Mouse (Mus musculus): ENCODE measurements around the gene Anapc11. TPM values are rescaled to one million over a fixed set of nuclear protein-coding genes. Genes with fewer than 3 reads are reported as not detected.

Anapc11 gene
- total RNA-seq, 2 experiments from 2014 or later, result 95.1 to 105 TPM

GRCm38 (mm10) chr11:120597240-120598235, 683 bp upstream of the Anapc11 start:
- DNase-seq, result peak in 1 of 2 experiments; percentile 50
- intact Hi-C loops (cut with DNase I), result loop anchor here (2.0 kb wide), 1 partner anchor 15 kb away; no protein-coding TSS in a partner anchor

DNA sequence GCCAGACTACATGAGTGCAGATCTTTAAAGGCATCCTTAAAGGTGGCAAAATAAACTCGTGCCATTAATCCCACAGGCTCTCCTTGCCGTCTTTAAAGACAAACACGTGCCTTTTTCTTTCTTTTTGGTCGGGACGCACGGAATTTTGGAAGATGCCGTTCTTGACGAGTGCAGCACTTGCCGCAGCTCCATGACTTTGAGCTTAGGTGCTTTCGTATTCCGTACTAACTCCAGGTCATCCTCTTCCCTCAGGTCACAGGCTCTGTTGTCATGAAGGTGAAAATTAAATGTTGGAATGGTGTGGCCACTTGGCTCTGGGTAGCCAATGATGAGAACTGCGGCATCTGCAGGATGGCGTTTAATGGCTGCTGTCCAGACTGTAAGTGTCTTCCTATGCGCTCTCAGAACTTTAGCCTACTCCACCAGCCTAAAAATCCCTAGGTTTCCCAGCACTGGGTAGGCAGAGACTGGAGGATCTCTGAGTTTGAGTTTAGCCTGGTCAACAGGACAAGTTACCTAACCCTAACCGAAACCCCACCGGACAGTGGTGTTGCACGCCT, 849 bp downstream of the Anapc11 start:
- intact Hi-C loops (cut with DNase I), result loop anchor here (2.0 kb wide), 1 partner anchor 16 kb away; no protein-coding TSS in a partner anchor
- DNase-seq, result no peak

- intact Hi-C loops (cut with DNase I), result no loop called here
Observed at GRCm38 (mm10) chr11:120600716-120601115, 2.5 kb downstream of the Anapc11 start.

DNA sequence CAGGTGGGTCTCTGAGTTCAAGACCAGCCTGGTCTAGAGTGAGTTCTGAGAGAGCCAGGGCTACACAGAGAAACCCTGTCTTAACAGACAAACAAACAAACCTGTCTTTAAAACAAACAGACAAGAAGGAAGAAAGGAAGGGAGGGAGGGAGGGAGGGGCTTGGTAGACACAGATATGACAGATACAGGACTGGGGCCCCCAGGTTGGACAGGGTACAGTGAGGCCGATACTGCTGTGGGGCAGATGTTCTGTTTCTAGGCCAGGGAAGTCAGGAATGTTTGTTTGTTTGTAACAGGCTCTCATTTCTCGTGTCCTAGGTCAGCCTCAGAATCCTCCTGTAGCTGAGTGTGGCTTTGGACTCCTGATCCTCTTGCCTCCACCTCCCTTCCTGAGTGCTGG, 5.3 kb downstream of the Anapc11 start:
- no peak for DNase-seq

More at GRCm38 (mm10) chr11:120600716-120601115, 2.5 kb downstream of the Anapc11 start:
- DNase-seq, result no peak

GRCm38 (mm10) chr11:120605667-120606066, 7.4 kb downstream of the Anapc11 start:
- DNase-seq, result no peak
- intact Hi-C loops (cut with DNase I), result no loop called here

More for the DNA sequence above, 5.3 kb downstream of the Anapc11 start:
- intact Hi-C loops (cut with DNase I), result no loop called here

GRCm38 (mm10) chr11:120606764-120607163, 8.5 kb downstream of the Anapc11 start:
- DNase-seq, result no peak
- intact Hi-C loops (cut with DNase I), result no loop called here

DNA sequence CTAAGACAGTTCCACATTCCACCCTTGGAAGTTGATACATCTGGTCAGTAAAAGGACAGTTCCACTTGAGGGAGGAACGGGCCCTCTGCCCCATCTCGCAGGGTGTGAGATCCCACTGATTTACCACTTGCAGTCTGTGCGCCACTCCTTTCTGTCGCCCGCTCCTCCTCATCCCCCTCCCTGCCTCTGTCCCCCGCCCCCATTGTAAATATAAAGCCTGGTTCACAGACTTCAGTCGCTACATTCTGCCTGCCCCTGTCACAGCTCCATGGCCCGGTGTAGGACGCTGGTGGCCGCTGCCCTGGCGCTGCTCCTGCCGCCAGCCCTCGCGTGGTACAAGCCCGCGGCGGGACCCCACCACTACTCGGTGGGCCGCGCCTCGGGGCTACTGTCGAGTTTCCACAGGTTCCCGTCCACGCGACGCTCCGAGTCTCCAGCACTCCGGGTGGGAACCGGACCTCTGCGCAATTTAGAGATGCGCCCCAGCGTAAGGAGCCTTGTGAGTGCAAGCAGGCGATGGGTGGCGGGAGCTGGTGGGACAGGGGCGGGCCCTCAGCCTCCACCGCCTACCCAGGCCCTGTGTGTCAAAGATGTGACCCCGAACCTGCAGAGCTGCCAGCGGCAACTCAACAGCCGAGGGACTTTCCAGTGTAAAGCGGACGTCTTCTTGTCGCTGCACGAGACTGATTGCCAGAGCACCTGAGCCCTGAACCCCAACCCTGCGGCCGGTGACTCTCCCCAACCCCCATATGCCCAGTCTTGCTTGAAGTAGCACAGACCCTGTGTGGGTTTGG, 10.2 kb downstream of the Anapc11 start, which contains the start of gene Npb:
Gene Npb (plus strand): TSS at position 237 of the 794 bp plus-strand sequence.
- DNase-seq, result no peak
- intact Hi-C loops (cut with DNase I), result no loop called here

GRCm38 (mm10) chr11:120609250-120609649, 11.0 kb downstream of the Anapc11 start:
- intact Hi-C loops (cut with DNase I), result no loop called here
- peak in 1 of 2 experiments; percentile 32 for DNase-seq

DNA sequence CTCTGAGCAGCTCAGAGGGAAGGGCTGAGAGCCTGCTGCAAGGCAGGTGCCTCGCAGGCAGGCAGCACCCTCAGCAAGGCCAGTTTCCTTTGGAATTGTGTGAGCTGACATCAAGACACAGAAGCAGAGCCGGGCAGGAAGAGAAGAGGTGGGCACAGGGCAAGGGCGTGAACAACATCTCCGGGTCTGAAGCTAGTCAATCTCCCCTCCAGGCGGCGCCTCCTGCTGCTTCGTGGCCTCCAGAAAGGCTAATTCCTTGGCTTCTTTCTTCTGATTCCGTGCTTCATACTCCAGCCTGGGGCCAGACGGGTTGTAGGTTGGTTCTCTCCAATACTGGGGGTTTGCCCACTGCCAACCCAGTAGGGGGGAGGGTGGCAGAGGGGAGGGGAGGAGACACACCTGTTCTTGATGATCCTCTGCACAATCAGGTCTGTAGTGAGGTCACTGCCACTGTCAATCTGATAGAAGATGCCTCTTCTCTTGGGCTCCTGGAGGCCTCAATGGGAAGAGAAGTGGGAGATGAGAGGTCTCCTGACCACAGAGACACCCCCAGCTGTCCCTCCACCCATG, 12.3 kb downstream of the Anapc11 start:
- intact Hi-C loops (cut with DNase I), result loop anchor here (5.0 kb wide), 1 partner anchor 118 kb away; the partner anchor contains the start of gene Slc25a10
- DNase-seq, result no peak

DNA sequence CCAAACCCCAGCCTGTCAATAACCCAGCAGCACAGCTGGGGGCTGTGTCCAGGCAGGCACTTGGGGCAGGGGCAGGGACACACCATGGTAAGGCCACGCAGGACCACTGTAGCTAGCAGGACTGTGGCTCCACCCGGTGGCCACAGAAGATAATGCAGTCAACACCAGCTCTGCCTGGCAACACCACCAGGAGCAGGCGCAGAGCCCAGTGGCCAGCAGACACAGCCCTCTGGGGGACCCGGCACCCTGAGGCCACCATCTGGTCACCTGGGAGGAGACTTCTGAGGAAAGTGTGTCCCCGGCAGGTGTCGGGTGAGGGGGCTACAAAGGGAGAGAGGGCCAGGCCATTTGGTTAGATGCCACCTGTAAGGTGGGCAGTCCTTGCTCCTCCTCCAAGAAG, 14.5 kb downstream of the Anapc11 start:
- intact Hi-C loops (cut with DNase I), result loop anchor here (2.0 to 5.0 kb wide), 3 partner anchors 32 to 120 kb away; partner anchors contain the start of genes Arhgdia and Slc25a10

DNA sequence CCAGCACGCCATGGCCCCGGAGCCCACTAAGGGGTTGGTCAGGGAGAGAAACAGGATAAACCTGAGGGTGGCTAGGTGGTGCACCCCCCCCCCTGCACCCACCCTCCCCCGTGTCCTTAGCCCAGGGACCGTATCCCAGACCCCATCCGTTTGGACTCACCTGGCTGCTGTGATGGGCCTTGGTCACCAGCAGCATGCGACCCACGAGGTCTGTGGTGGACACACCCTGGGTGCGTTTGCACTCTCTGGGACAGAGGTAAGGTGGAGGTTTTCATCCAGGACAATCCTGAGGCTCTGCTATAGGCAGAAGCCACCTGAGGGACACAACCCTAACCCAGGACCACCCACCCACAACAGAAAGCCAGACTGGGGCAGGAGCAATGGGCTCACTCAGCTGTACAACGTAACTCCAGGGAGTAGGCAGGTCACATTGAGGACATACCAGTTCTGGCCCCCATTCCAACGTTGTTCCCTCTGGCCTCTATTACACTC, 15.3 kb downstream of the Anapc11 start:
- DNase-seq, result no peak
- intact Hi-C loops (cut with DNase I), result loop anchor here (2.0 to 5.0 kb wide), 3 partner anchors 33 to 121 kb away; partner anchors contain the start of genes Arhgdia and Slc25a10

More for the DNA sequence above, 14.5 kb downstream of the Anapc11 start:
- peak; percentile 82 to 87 for DNase-seq

DNA sequence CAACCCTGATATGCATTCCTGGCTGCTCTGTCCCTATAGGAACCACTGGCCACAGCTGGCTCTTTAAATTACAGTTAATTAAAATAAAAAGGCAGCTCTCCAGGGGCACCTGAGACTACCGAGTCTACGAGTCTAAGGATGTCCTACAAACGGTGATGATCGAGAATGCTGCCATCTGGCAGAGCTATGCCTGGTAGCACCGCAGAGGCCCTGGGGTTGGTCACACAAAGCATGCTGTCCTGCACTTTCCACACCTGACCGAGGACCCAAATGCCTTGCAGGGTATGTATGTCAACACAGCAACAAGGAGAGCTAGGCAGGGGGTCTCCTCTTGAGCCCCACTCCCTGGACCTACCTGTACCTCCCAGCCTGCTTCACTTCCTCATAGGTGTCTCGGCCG, 15.8 kb downstream of the Anapc11 start:
- intact Hi-C loops (cut with DNase I), result loop anchor here (2.0 to 5.0 kb wide), 3 partner anchors 33 to 122 kb away; partner anchors contain the start of genes Arhgdia and Slc25a10

GRCm38 (mm10) chr11:120615167-120615566, 16.9 kb downstream of the Anapc11 start:
- intact Hi-C loops (cut with DNase I), result no loop called here
- no peak for DNase-seq

More for the DNA sequence above, 15.8 kb downstream of the Anapc11 start:
- no peak for DNase-seq

DNA sequence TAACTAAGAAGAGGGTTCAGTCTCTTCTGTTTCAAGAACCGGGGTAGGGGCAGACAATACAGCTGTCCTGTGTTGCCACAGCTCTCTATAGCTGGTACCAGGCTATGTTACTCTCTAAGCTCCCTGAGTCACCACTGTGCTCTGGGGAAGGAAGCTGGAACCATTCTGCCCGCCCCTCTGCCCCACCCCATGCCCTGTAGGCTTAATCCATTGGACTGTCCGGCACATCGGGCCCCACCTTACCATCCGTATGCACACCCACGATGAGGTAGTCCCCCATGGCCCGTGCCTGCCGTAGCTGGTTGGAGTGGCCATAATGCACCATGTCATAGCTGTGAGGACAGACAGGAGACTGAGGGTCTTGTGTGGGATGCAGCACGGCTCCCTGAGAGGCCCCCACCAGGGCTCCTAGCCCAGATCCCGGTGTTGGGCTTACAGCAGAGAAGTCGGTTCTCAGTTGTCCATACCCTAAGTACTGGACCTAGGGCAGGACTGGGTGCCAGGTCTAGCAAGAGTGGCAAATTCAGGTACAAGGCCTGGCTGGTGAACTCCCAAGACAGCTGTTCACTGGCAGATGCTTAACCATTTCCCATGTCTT, 17.5 kb downstream of the Anapc11 start:
- intact Hi-C loops (cut with DNase I), result no loop called here
- no peak for DNase-seq

DNA sequence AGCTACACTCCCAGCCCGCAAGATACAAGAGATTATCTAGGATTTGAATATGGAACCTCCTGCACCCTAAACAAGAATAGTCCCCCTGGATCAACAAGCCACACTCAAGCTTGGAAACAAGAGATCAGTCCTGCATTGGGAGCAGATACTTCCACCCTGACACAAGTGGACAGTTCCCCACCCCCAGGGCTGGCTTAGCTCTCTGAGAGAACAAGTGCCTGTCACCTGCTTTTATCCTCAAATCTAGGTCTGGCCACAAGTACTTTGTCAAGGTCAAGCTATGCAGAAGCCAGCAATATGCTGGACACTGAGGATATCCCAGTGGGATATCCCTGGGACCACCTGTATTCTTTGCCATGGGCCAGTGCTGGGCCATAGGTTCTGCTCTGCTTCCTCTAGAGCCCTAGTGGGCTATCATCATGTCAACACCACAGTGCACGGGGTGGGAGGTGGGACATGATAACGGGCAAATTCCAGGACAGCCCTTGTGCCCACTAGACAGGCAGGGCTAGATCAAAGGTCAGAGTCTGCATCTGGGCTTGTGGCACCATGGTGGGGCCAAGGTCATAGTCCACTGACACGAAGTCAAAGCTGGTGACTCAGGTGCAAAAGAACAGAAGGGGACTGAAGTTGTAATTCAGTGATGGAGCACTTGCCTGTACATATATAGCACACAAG, 18.5 kb downstream of the Anapc11 start:
- intact Hi-C loops (cut with DNase I), result no loop called here
- no peak for DNase-seq

- intact Hi-C loops (cut with DNase I), result no loop called here
- DNase-seq, result peak; percentile 91 to 92
Observed at GRCm38 (mm10) chr11:120617519-120618112, 19.4 kb downstream of the Anapc11 start, which contains the start of gene Pcyt2. TSS of gene Pcyt2 (minus strand) at chr11:120617936.

GRCm38 (mm10) chr11:120618619-120619535, 20.7 kb downstream of the Anapc11 start:
- DNase-seq, result no peak
- intact Hi-C loops (cut with DNase I), result no loop called here

All from heart, postnatal 10 days (tissue).